ENCODE assay signal across 28 mouse cellular contexts in the genomic region with DNA sequence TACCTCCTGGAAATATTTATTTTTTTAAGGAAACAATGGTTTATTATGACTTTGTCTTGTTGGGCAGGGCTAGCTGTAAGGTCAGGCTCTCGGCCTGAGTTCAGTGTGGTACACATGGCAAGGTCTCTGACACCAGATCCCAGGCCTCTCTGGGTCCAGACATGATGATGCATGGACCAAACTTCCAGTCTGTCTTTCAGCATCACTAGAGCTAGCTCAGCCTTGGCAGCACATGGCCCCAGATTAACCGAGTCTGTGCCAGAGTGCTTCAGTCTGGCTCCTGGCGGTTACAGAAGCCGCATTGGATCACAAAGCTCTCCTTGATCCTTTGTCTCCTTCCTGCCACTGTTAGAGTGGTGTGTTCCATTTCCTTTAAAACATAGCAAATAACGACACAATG. TPM values are rescaled to one million over a fixed set of nuclear protein-coding genes. Genes with fewer than 3 reads are reported as not detected.
"Had no signal": no experiment of that assay in that cellular context is flagged by ENCODE, and none has a peak within 500 bp of the region (broad histone marks: within the 10 kb centered on the region; RNA-seq: fewer than 3 reads in every experiment).

No protein-coding gene starts in this region.

- H3K4me3 ChIP-seq: embryonic facial prominence, embryonic 10.5 days; embryonic facial prominence, embryonic 12.5 days; embryonic facial prominence, embryonic 13.5 days; embryonic facial prominence, embryonic 15.5 days; erythroblast, embryonic 14.5 days; forebrain, embryonic 10.5 days; forebrain, embryonic 12.5 days; forebrain, embryonic 13.5 days; forebrain, embryonic 15.5 days; gastrocnemius, adult 2 months; heart, adult 2 months had no signal

- H3K27me3 ChIP-seq: embryonic facial prominence, embryonic 13.5 days; embryonic facial prominence, embryonic 15.5 days; forebrain, embryonic 15.5 days had no signal

- H3K9ac ChIP-seq: embryonic facial prominence, embryonic 12.5 days; embryonic facial prominence, embryonic 13.5 days; embryonic facial prominence, embryonic 15.5 days; forebrain, embryonic 12.5 days; forebrain, embryonic 13.5 days; forebrain, embryonic 15.5 days had no signal

- ATAC-seq: forebrain, embryonic 13.5 days; forebrain, embryonic 15.5 days; forebrain, embryonic 16.5 days had no signal

- H3K9me3 ChIP-seq: embryonic facial prominence, embryonic 10.5 days; embryonic facial prominence, embryonic 12.5 days; embryonic facial prominence, embryonic 13.5 days; embryonic facial prominence, embryonic 15.5 days; forebrain, embryonic 10.5 days; forebrain, embryonic 12.5 days; forebrain, embryonic 13.5 days; forebrain, embryonic 15.5 days had no signal

- DNase-seq: cerebellum, adult 8-10 months; cerebellum, adult 9-10 months; cerebellum, adult 9-11 months; cerebellum, postnatal 10 days; cerebellum, postnatal 14 days; cerebellum, postnatal 25 days; cerebellum, postnatal 36 days; embryo, embryonic 11 days; gastrocnemius, adult 2 months; gastrocnemius, postnatal 10 days; gastrocnemius, postnatal 14 days; gastrocnemius, postnatal 25 days; gastrocnemius, postnatal 36 days; heart, adult 11 months; heart, adult 18-20 months; heart, adult 2 months had no signal

- H3K4me2 ChIP-seq: embryonic facial prominence, embryonic 12.5 days; embryonic facial prominence, embryonic 13.5 days; embryonic facial prominence, embryonic 15.5 days; forebrain, embryonic 12.5 days; forebrain, embryonic 13.5 days; forebrain, embryonic 15.5 days had no signal

- H3K27ac ChIP-seq: embryonic facial prominence, embryonic 12.5 days; embryonic facial prominence, embryonic 13.5 days; embryonic facial prominence, embryonic 15.5 days; forebrain, embryonic 10.5 days; forebrain, embryonic 12.5 days; forebrain, embryonic 13.5 days; forebrain, embryonic 15.5 days; gastrocnemius, adult 2 months; heart, adult 2 months had no signal

RNA-seq across cellular contexts. Expression of a gene that starts 17.8 kb away (rescaled TPM):
- total RNA-seq: common myeloid progenitor, adult 5-6 weeks; granulocyte monocyte progenitor cell, adult 5-6 weeks; heart, adult 2 months had no signal
- polyA plus RNA-seq: erythroblast, embryonic 14.5 days had no signal
